Mouse (Mus musculus) hindbrain, embryonic 12.5 days (tissue): ENCODE data around the gene Polr2j. TPM values are rescaled to one million over a fixed set of nuclear protein-coding genes. Genes with fewer than 3 reads are reported as not detected.

Experiments
- ATAC-seq: fragments of 200-750 bp; cut with Nextera tagmentation; 2 replicates; pipeline ENCODE4 v1.8.0; 2017; ENCODE audit warnings: moderate TSS enrichment; ENCODE audit not compliant: low FRiP score
- H3K27ac ChIP-seq: fragments of 300-500 bp; sonication (generic); 2 replicates; pipeline ENCODE4 v1.5.1; 2016; ENCODE audit warnings: mild to moderate bottlenecking
- H3K27me3 ChIP-seq: fragments of 300-500 bp; sonication (generic); 2 replicates; pipeline ENCODE4 v1.6.1; 2016; ENCODE audit warnings: mild to moderate bottlenecking
- H3K36me3 ChIP-seq: fragments of 300-500 bp; sonication (generic); 2 replicates; pipeline ENCODE4 v1.6.1; 2016; ENCODE audit warnings: mild to moderate bottlenecking
- H3K4me1 ChIP-seq: fragments of 300-500 bp; sonication (generic); 2 replicates; pipeline ENCODE4 v1.6.1; 2016
- H3K4me2 ChIP-seq: fragments of 300-500 bp; sonication (generic); replicated peaks from 2 replicates; pipeline ENCODE4 v1.6.1; 2016; ENCODE audit warnings: mild to moderate bottlenecking
- H3K4me3 ChIP-seq: fragments of 300-500 bp; sonication (generic); 2 replicates; pipeline ENCODE4 v1.5.1; 2016; ENCODE audit warnings: mild to moderate bottlenecking
- H3K9ac ChIP-seq: fragments of 300-500 bp; sonication (generic); 2 replicates; pipeline ENCODE4 v1.6.1; 2016; ENCODE audit warnings: mild to moderate bottlenecking, moderate library complexity
- H3K9me3 ChIP-seq: fragments of 300-500 bp; sonication (generic); replicated peaks from 2 replicates; pipeline ENCODE4 v1.6.1; 2016; ENCODE audit warnings: mild to moderate bottlenecking
- WGBS: fragments of 180-500 bp; shearing (Covaris S2); methylation state at CpG from one replicate; pipeline ENCODE4 v1.1.7; 2016; 5-methylcytosine and 5-hydroxymethylcytosine counted together
- polyA plus RNA-seq: library from polyadenylated mRNA; unstranded; fragments of >200 nt; fragmentation: Nextera tagmentation; extraction: Ambion mirVana; gene quantifications from 2 replicates; pipeline ENCODE4 v1.2.1, GENCODE M21; 2016

Polr2j gene
- polyA plus RNA-seq, 1 experiment from 2014 or later, result 217 TPM

GRCm38 (mm10) chr5:136084891-136085651 lies 31.4 kb upstream of the Polr2j start:
- Histone ChIP-seq H3K4me3 (peak overlapping the region; percentile 48), H3K27ac (peak overlapping the region; percentile 45; the same call in 1 of the 2 replicates), H3K4me1 (peaks cover 17% of the 10 kb centered on the region), H3K9ac (peak overlapping the region; percentile 29; the same call in 1 of the 2 replicates), H3K27me3 (peaks cover 29% of the 10 kb centered on the region), H3K4me2 (peak overlapping the region; percentile 69), H3K9me3 (no peaks in the 10 kb centered on the region), H3K36me3 (no peaks in the 10 kb centered on the region)
- ATAC-seq, result peak; percentile 47
- 5% methylated on average over 20 of the region's 21 CpGs for WGBS

- H3K4me2 ChIP-seq, result no peak overlapping the region
- no peak for ATAC-seq
These were observed 30.1 kb upstream of the Polr2j start for GRCm38 (mm10) chr5:136086290-136086689.

GRCm38 (mm10) chr5:136088821-136089575 lies 27.4 kb upstream of the Polr2j start:
- ATAC-seq, result no peak
- peaks cover 17% of the 10 kb centered on the region for H3K4me1 ChIP-seq
- no peak overlapping the region for H3K4me3 ChIP-seq
- H3K4me2 ChIP-seq, result no peak overlapping the region
- no peaks in the 10 kb centered on the region; the same call in 1 of the 2 replicates for H3K36me3 ChIP-seq
- no peaks in the 10 kb centered on the region for H3K9me3 ChIP-seq
- WGBS, result 16% methylated on average over 14 of the region's 14 CpGs
- H3K9ac ChIP-seq, result no peak overlapping the region
- peaks cover 32% of the 10 kb centered on the region for H3K27me3 ChIP-seq
- no peak overlapping the region for H3K27ac ChIP-seq

More at GRCm38 (mm10) chr5:136086290-136086689, 30.1 kb upstream of the Polr2j start:
- Histone ChIP-seq H3K4me3 (no peak overlapping the region), H3K36me3 (no peaks in the 10 kb centered on the region; the same call in 1 of the 2 replicates), H3K27ac (no peak overlapping the region), H3K27me3 (peaks cover 29% of the 10 kb centered on the region), H3K4me1 (peaks cover 17% of the 10 kb centered on the region), H3K9me3 (no peaks in the 10 kb centered on the region), H3K9ac (no peak overlapping the region)
- 90% methylated on average over 8 of the region's 8 CpGs for WGBS

- no peak overlapping the region for H3K4me3 ChIP-seq
- no peak overlapping the region for H3K9ac ChIP-seq
- WGBS, result 63% methylated on average over 5 of the region's 5 CpGs
- no peaks in the 10 kb centered on the region for H3K9me3 ChIP-seq
- peaks cover 8% of the 10 kb centered on the region for H3K27me3 ChIP-seq
- no peak for ATAC-seq
- no peak overlapping the region for H3K4me2 ChIP-seq
- H3K4me1 ChIP-seq, result peaks cover 7% of the 10 kb centered on the region; the same call in 1 of the 2 replicates
- no peak overlapping the region for H3K27ac ChIP-seq
- H3K36me3 ChIP-seq, result no peaks in the 10 kb centered on the region; the same call in 1 of the 2 replicates
These were observed 24.5 kb upstream of the Polr2j start for GRCm38 (mm10) chr5:136091927-136092326.

- ATAC-seq, result no peak; the same call in 1 of the 2 replicates
- no peak overlapping the region for H3K9ac ChIP-seq
- H3K27ac ChIP-seq, result no peak overlapping the region
- WGBS, result 55% methylated on average over 8 of the region's 8 CpGs
- no peak overlapping the region for H3K4me2 ChIP-seq
- H3K27me3 ChIP-seq, result peaks cover 4% of the 10 kb centered on the region
- no peak overlapping the region for H3K4me3 ChIP-seq
- H3K9me3 ChIP-seq, result no peaks in the 10 kb centered on the region
- H3K36me3 ChIP-seq, result no peaks in the 10 kb centered on the region; the same call in 1 of the 2 replicates
- peaks cover 7% of the 10 kb centered on the region; the same call in 1 of the 2 replicates for H3K4me1 ChIP-seq
These were observed 22.0 kb upstream of the Polr2j start for GRCm38 (mm10) chr5:136094249-136095010.

GRCm38 (mm10) chr5:136095089-136095488 lies 21.3 kb upstream of the Polr2j start:
- Histone ChIP-seq H3K27ac (no peak overlapping the region), H3K36me3 (no peaks in the 10 kb centered on the region; the same call in 1 of the 2 replicates), H3K4me1 (peaks cover 7% of the 10 kb centered on the region; the same call in 1 of the 2 replicates), H3K4me2 (no peak overlapping the region), H3K4me3 (no peak overlapping the region), H3K27me3 (peaks cover 2% of the 10 kb centered on the region; the same call in 1 of the 2 replicates), H3K9me3 (no peaks in the 10 kb centered on the region), H3K9ac (no peak overlapping the region)
- no peak for ATAC-seq
- 74% methylated on average over 7 of the region's 7 CpGs for WGBS

GRCm38 (mm10) chr5:136098536-136098935 lies 17.9 kb upstream of the Polr2j start:
- Histone ChIP-seq H3K9ac (no peak overlapping the region), H3K9me3 (no peaks in the 10 kb centered on the region), H3K4me3 (no peak overlapping the region), H3K27ac (no peak overlapping the region), H3K4me1 (peaks cover 12% of the 10 kb centered on the region), H3K27me3 (peaks cover 31% of the 10 kb centered on the region), H3K4me2 (no peak overlapping the region), H3K36me3 (no peaks in the 10 kb centered on the region)
- 82% methylated on average over 10 of the region's 10 CpGs for WGBS
- ATAC-seq, result no peak

GRCm38 (mm10) chr5:136102099-136102820 lies 14.2 kb upstream of the Polr2j start:
- no peaks in the 10 kb centered on the region for H3K9me3 ChIP-seq
- peak overlapping the region; percentile 33 for H3K4me3 ChIP-seq
- no peaks in the 10 kb centered on the region for H3K36me3 ChIP-seq
- ATAC-seq, result peak; percentile 61
- H3K9ac ChIP-seq, result peak overlapping the region; percentile 51
- 8% methylated on average over 41 of the region's 41 CpGs for WGBS
- H3K27me3 ChIP-seq, result peaks cover 33% of the 10 kb centered on the region
- H3K4me2 ChIP-seq, result peak overlapping the region; percentile 67
- H3K4me1 ChIP-seq, result peaks cover 5% of the 10 kb centered on the region; the same call in 1 of the 2 replicates
- no peak overlapping the region for H3K27ac ChIP-seq

- no peak overlapping the region for H3K9ac ChIP-seq
- no peaks in the 10 kb centered on the region for H3K36me3 ChIP-seq
- 83% methylated on average over 5 of the region's 5 CpGs for WGBS
- H3K9me3 ChIP-seq, result no peaks in the 10 kb centered on the region
- no peak overlapping the region for H3K27ac ChIP-seq
- peaks cover 33% of the 10 kb centered on the region for H3K27me3 ChIP-seq
- no peak overlapping the region for H3K4me3 ChIP-seq
- ATAC-seq, result no peak
- H3K4me1 ChIP-seq, result peaks cover 5% of the 10 kb centered on the region; the same call in 1 of the 2 replicates
- no peak overlapping the region for H3K4me2 ChIP-seq
These were observed 11.9 kb upstream of the Polr2j start for GRCm38 (mm10) chr5:136104511-136104910.

GRCm38 (mm10) chr5:136108486-136108885 lies 7.9 kb upstream of the Polr2j start:
- Histone ChIP-seq H3K4me1 (no peaks in the 10 kb centered on the region), H3K4me2 (no peak overlapping the region), H3K36me3 (no peaks in the 10 kb centered on the region), H3K27ac (no peak overlapping the region), H3K9me3 (no peaks in the 10 kb centered on the region), H3K27me3 (peaks cover 5% of the 10 kb centered on the region), H3K4me3 (no peak overlapping the region), H3K9ac (no peak overlapping the region)
- 72% methylated on average over 2 of the region's 2 CpGs for WGBS
- no peak for ATAC-seq

GRCm38 (mm10) chr5:136109042-136109441 lies 7.4 kb upstream of the Polr2j start:
- Histone ChIP-seq H3K4me2 (no peak overlapping the region), H3K36me3 (no peaks in the 10 kb centered on the region), H3K27ac (no peak overlapping the region), H3K9ac (no peak overlapping the region), H3K4me1 (no peaks in the 10 kb centered on the region), H3K9me3 (no peaks in the 10 kb centered on the region), H3K4me3 (no peak overlapping the region), H3K27me3 (no peaks in the 10 kb centered on the region)
- WGBS, result 89% methylated on average over 3 of the region's 3 CpGs
- no peak for ATAC-seq
